Comparison of ENCODE assay signal across 8 mouse cellular contexts in genomic region chr11:109622518-109623037, GRCm38 (mm10). TPM values are rescaled to one million over a fixed set of nuclear protein-coding genes. Genes with fewer than 3 reads are reported as not detected.
DNase-seq lines count a peak whose midpoint lies in the region; ATAC-seq and TF ChIP-seq lines count a peak whose summit lies in the region.

No protein-coding gene starts in this region.

- TF ChIP-seq CTCF in heart, postnatal 0 days (IDR thresholded peaks at IDR 0.05; ENCODE audit: low read depth): 0 out of 2 replicates have a peak, but pooled peaks have one; percentile 1

- peak; percentile 17 for DNase-seq in cerebellum, adult 9-10 months
- DNase-seq in cerebellum, adult 18-20 months: no peak
- DNase-seq in adrenal gland, postnatal 25 days: peak; percentile 24
- peak; percentile 85 for DNase-seq in heart, postnatal 0 days (ENCODE audit: low spot score)
- peak; percentile 28 to 57 for DNase-seq in kidney, postnatal 25 days
- DNase-seq in spleen, adult 18-20 months: no peak
- DNase-seq in right cerebral cortex, postnatal 14 days: no peak

- H3K4me2 ChIP-seq in heart, postnatal 0 days (ENCODE audit: low read depth, low read length): peak overlapping the region; percentile 55
- peak overlapping the region; percentile 26; the same call in 1 of the 2 replicates for H3K4me2 ChIP-seq in neural tube, embryonic 13.5 days

- 2% methylated on average over 15 of the region's 15 CpGs for WGBS in heart, postnatal 0 days
- 49% methylated on average over 15 of the region's 15 CpGs for WGBS in neural tube, embryonic 13.5 days

- H3K9me3 ChIP-seq in heart, postnatal 0 days (replicated peaks; ENCODE audit: control insufficient read depth, low read length): no peaks in the 10 kb centered on the region
- H3K9me3 ChIP-seq in neural tube, embryonic 13.5 days: no peaks in the 10 kb centered on the region

- H3K27me3 ChIP-seq in heart, postnatal 0 days (ENCODE audit: control insufficient read depth, insufficient read depth, low read length): no peaks in the 10 kb centered on the region
- no peaks in the 10 kb centered on the region for H3K27me3 ChIP-seq in neural tube, embryonic 13.5 days

- H3K9ac ChIP-seq in heart, postnatal 0 days (replicated peaks; ENCODE audit: low read depth, low read length): 0 out of 2 replicates have a peak overlapping the region, but pooled peaks have one; percentile 27
- H3K9ac ChIP-seq in neural tube, embryonic 13.5 days: no peak overlapping the region

- H3K4me3 ChIP-seq in heart, postnatal 0 days (ENCODE audit: low read depth, low read length): peak overlapping the region; percentile 23
- H3K4me3 ChIP-seq in neural tube, embryonic 13.5 days: no peak overlapping the region

- peak overlapping the region; percentile 93 for H3K27ac ChIP-seq in heart, postnatal 0 days (ENCODE audit: low read depth)
- H3K27ac ChIP-seq in neural tube, embryonic 13.5 days (replicated peaks): no peak overlapping the region

- peak; percentile 91 for TF ChIP-seq EP300 in heart, postnatal 0 days (IDR thresholded peaks at IDR 0.05; ENCODE audit: low read depth)

- no peaks in the 10 kb centered on the region for H3K36me3 ChIP-seq in heart, postnatal 0 days (replicated peaks; ENCODE audit: control insufficient read depth, insufficient read depth, low read length)
- no peaks in the 10 kb centered on the region for H3K36me3 ChIP-seq in neural tube, embryonic 13.5 days

- peak; percentile 90 for ATAC-seq in heart, postnatal 0 days (ENCODE audit: insufficient read depth, low read depth)
- no peak for ATAC-seq in neural tube, embryonic 13.5 days (ENCODE audit: low read depth)

- H3K4me1 ChIP-seq in heart, postnatal 0 days (ENCODE audit: control insufficient read depth, insufficient read depth): peaks cover 19% of the 10 kb centered on the region
- no peaks in the 10 kb centered on the region for H3K4me1 ChIP-seq in neural tube, embryonic 13.5 days (replicated peaks)

RNA-seq across cellular contexts. Expression of gene Wipi1, which starts 10.8 kb away (rescaled TPM):
- 42.7 and 65.8 TPM in 2 replicates for total RNA-seq in adrenal gland, postnatal 25 days (2021)
- total RNA-seq in heart, postnatal 0 days (2014; rRNA removed; ENCODE audit: low replicate concordance): 40.8 and 53.2 TPM in 2 replicates
- polyA plus RNA-seq in heart, postnatal 0 days (2015; fragmentation: Nextera tagmentation; extraction: Ambion mirVana): 65.4 and 67.1 TPM in 2 replicates
- polyA plus RNA-seq in neural tube, embryonic 13.5 days (2015; fragmentation: Nextera tagmentation; extraction: Ambion mirVana): 23.4 and 24.7 TPM in 2 replicates

RNA-seq across cellular contexts. Expression of gene Prkar1a, which starts 26.6 kb away (rescaled TPM):
- 345 and 386 TPM in 2 replicates for total RNA-seq in adrenal gland, postnatal 25 days (2021)
- total RNA-seq in heart, postnatal 0 days (2014; rRNA removed; ENCODE audit: low replicate concordance): 163 and 237 TPM in 2 replicates
- 483 and 530 TPM in 2 replicates for polyA plus RNA-seq in heart, postnatal 0 days (2015; fragmentation: Nextera tagmentation; extraction: Ambion mirVana)
- polyA plus RNA-seq in neural tube, embryonic 13.5 days (2015; fragmentation: Nextera tagmentation; extraction: Ambion mirVana): 457 and 493 TPM in 2 replicates

Comparison
In these comparisons a context has a peak if more than half of its experiments do, and no peak if none do; other contexts are left out.
1. DNase-seq: peak in cerebellum, adult 9-10 months (single experiment), adrenal gland, postnatal 25 days (single experiment), heart, postnatal 0 days (single experiment) and kidney, postnatal 25 days (2 of 2); none in cerebellum, adult 18-20 months (0 of 2), spleen, adult 18-20 months (0 of 2) and right cerebral cortex, postnatal 14 days (single experiment).